Mouse (Mus musculus): ENCODE data around the gene Prok1. TPM values are rescaled to one million over a fixed set of nuclear protein-coding genes. Genes with fewer than 3 reads are reported as not detected.

Gene Prok1
- polyA plus RNA-seq, 1 experiment from 2014 or later: 10.5 TPM

- no peak within 1 kb of the TSS for H3K27ac ChIP-seq (ENCODE audit: low read depth)
- H3K36me3 ChIP-seq (replicated peaks; ENCODE audit: insufficient read depth, low read length): no peaks in the 10 kb centered on the region
- peaks cover 3% of the 10 kb centered on the region; the same call in 1 of the 2 replicates for H3K9me3 ChIP-seq (ENCODE audit: low read length)
- no peak within 1 kb of the TSS for H3K4me3 ChIP-seq (ENCODE audit: low read depth, low read length)
- DNase-seq (no peak), ATAC-seq (no peak)
- 61% methylated on average over 10 of the region's 10 CpGs for WGBS (ENCODE audit: insufficient replicate concordance)
- peaks cover under 1% of the 10 kb centered on the region; the same call in 1 of the 2 replicates for H3K4me1 ChIP-seq (ENCODE audit: insufficient read depth)
- TF ChIP-seq CTCF (IDR thresholded peaks at IDR 0.05; ENCODE audit: low read depth) (no peak), EP300 (IDR thresholded peaks at IDR 0.05; ENCODE audit: low read depth) (no peak)
- H3K9ac ChIP-seq (replicated peaks): no peak within 1 kb of the TSS
- no peaks in the 10 kb centered on the region for H3K27me3 ChIP-seq (ENCODE audit: insufficient read depth, low read length)
- no peak within 1 kb of the TSS for H3K4me2 ChIP-seq (ENCODE audit: low read depth, low read length)
These were observed 17.9 kb downstream of the Prok1 start, which contains the start of gene Cym for GRCm38 (mm10) chr3:107221608-107222007. Gene Cym, minus strand, starts transcription at chr3:107221732.

GRCm38 (mm10) chr3:107218572-107218971 is 20.9 kb downstream of the Prok1 start:
- Histone ChIP-seq H3K27me3 (ENCODE audit: insufficient read depth, low read length) (no peaks in the 10 kb centered on the region), H3K36me3 (replicated peaks; ENCODE audit: insufficient read depth, low read length) (no peaks in the 10 kb centered on the region), H3K4me1 (ENCODE audit: insufficient read depth) (peaks cover 3% of the 10 kb centered on the region; the same call in 1 of the 2 replicates), H3K4me3 (ENCODE audit: low read depth, low read length) (no peak overlapping the region), H3K9ac (replicated peaks) (no peak overlapping the region), H3K27ac (ENCODE audit: low read depth) (no peak overlapping the region), H3K4me2 (ENCODE audit: low read depth, low read length) (no peak overlapping the region), H3K9me3 (ENCODE audit: low read length) (no peaks in the 10 kb centered on the region)
- ATAC-seq: no peak
- DNase-seq: no peak
- 65% methylated on average over 7 of the region's 7 CpGs for WGBS (ENCODE audit: insufficient replicate concordance)
- no peak for TF ChIP-seq EP300 (IDR thresholded peaks at IDR 0.05; ENCODE audit: low read depth)
- no peak for TF ChIP-seq CTCF (IDR thresholded peaks at IDR 0.05; ENCODE audit: low read depth)

GRCm38 (mm10) chr3:107217101-107217480 is 22.4 kb downstream of the Prok1 start:
- peaks cover 3% of the 10 kb centered on the region; the same call in 1 of the 2 replicates for H3K4me1 ChIP-seq (ENCODE audit: insufficient read depth)
- no peak for DNase-seq
- 61% methylated on average over 3 of the region's 3 CpGs for WGBS (ENCODE audit: insufficient replicate concordance)
- no peak overlapping the region for H3K4me3 ChIP-seq (ENCODE audit: low read depth, low read length)
- H3K27ac ChIP-seq (ENCODE audit: low read depth): no peak overlapping the region
- H3K4me2 ChIP-seq (ENCODE audit: low read depth, low read length): no peak overlapping the region
- H3K27me3 ChIP-seq (ENCODE audit: insufficient read depth, low read length): no peaks in the 10 kb centered on the region
- no peak for ATAC-seq
- H3K9me3 ChIP-seq (ENCODE audit: low read length): no peaks in the 10 kb centered on the region
- H3K36me3 ChIP-seq (replicated peaks; ENCODE audit: insufficient read depth, low read length): no peaks in the 10 kb centered on the region
- TF ChIP-seq EP300 (IDR thresholded peaks at IDR 0.05; ENCODE audit: low read depth) (no peak), CTCF (IDR thresholded peaks at IDR 0.05; ENCODE audit: low read depth) (no peak)
- no peak overlapping the region for H3K9ac ChIP-seq (replicated peaks)

- peaks cover 3% of the 10 kb centered on the region; the same call in 1 of the 2 replicates for H3K4me1 ChIP-seq (ENCODE audit: insufficient read depth)
- no peak for DNase-seq
- no peak overlapping the region for H3K4me3 ChIP-seq (ENCODE audit: low read depth, low read length)
- H3K27ac ChIP-seq (ENCODE audit: low read depth): no peak overlapping the region
- H3K36me3 ChIP-seq (replicated peaks; ENCODE audit: insufficient read depth, low read length): no peaks in the 10 kb centered on the region
- TF ChIP-seq EP300 (IDR thresholded peaks at IDR 0.05; ENCODE audit: low read depth) (no peak), CTCF (IDR thresholded peaks at IDR 0.05; ENCODE audit: low read depth) (no peak)
- no peak overlapping the region for H3K9ac ChIP-seq (replicated peaks)
- no peaks in the 10 kb centered on the region for H3K9me3 ChIP-seq (ENCODE audit: low read length)
- WGBS (ENCODE audit: insufficient replicate concordance): 65% methylated on average over 8 of the region's 8 CpGs
- H3K4me2 ChIP-seq (ENCODE audit: low read depth, low read length): no peak overlapping the region
- no peaks in the 10 kb centered on the region for H3K27me3 ChIP-seq (ENCODE audit: insufficient read depth, low read length)
- no peak for ATAC-seq
These were observed 23.0 kb downstream of the Prok1 start for GRCm38 (mm10) chr3:107216400-107217100.

- TF ChIP-seq CTCF (IDR thresholded peaks at IDR 0.05; ENCODE audit: low read depth): no peak
- no peak for TF ChIP-seq EP300 (IDR thresholded peaks at IDR 0.05; ENCODE audit: low read depth)
- 74% methylated on average over 5 of the region's 5 CpGs for WGBS (ENCODE audit: insufficient replicate concordance)
- Histone ChIP-seq H3K4me3 (ENCODE audit: low read depth, low read length) (no peak overlapping the region), H3K4me2 (ENCODE audit: low read depth, low read length) (no peak overlapping the region), H3K9me3 (ENCODE audit: low read length) (no peaks in the 10 kb centered on the region), H3K36me3 (replicated peaks; ENCODE audit: insufficient read depth, low read length) (no peaks in the 10 kb centered on the region), H3K4me1 (ENCODE audit: insufficient read depth) (peaks cover 3% of the 10 kb centered on the region; the same call in 1 of the 2 replicates), H3K27ac (ENCODE audit: low read depth) (no peak overlapping the region), H3K27me3 (ENCODE audit: insufficient read depth, low read length) (no peaks in the 10 kb centered on the region), H3K9ac (replicated peaks) (no peak overlapping the region)
- ATAC-seq: no peak
- DNase-seq: no peak
These were observed 24.9 kb downstream of the Prok1 start for GRCm38 (mm10) chr3:107214606-107215005.

GRCm38 (mm10) chr3:107207625-107208253 is 31.8 kb downstream of the Prok1 start:
- no peak for ATAC-seq

More at GRCm38 (mm10) chr3:107207625-107208253, 31.8 kb downstream of the Prok1 start:
- DNase-seq: no peak
- no peak overlapping the region for H3K9ac ChIP-seq (replicated peaks)
- H3K4me1 ChIP-seq (ENCODE audit: insufficient read depth): peaks cover 4% of the 10 kb centered on the region; the same call in 1 of the 2 replicates
- H3K36me3 ChIP-seq (replicated peaks; ENCODE audit: insufficient read depth, low read length): no peaks in the 10 kb centered on the region
- no peak for TF ChIP-seq CTCF (IDR thresholded peaks at IDR 0.05; ENCODE audit: low read depth)
- no peak for TF ChIP-seq EP300 (IDR thresholded peaks at IDR 0.05; ENCODE audit: low read depth)
- H3K4me3 ChIP-seq (ENCODE audit: low read depth, low read length): no peak overlapping the region
- H3K27me3 ChIP-seq (ENCODE audit: insufficient read depth, low read length): no peaks in the 10 kb centered on the region
- H3K27ac ChIP-seq (ENCODE audit: low read depth): no peak overlapping the region
- no peaks in the 10 kb centered on the region for H3K9me3 ChIP-seq (ENCODE audit: low read length)
- 55% methylated on average over 7 of the region's 7 CpGs for WGBS (ENCODE audit: insufficient replicate concordance)
- no peak overlapping the region for H3K4me2 ChIP-seq (ENCODE audit: low read depth, low read length)

Data from liver, postnatal 0 days (tissue).